ENCODE assay signal across 8 mouse cellular contexts in genomic region chrX:7674284-7675000, GRCm38 (mm10). TPM values are rescaled to one million over a fixed set of nuclear protein-coding genes. Genes with fewer than 3 reads are reported as not detected.
A peak's percentile ranks its signal among the peaks of the same experiment; 100 is the strongest.
DNase-seq lines count a peak whose midpoint lies in the region; ATAC-seq and TF ChIP-seq lines count a peak whose summit lies in the region.

No protein-coding gene starts in this region.

- 22% methylated on average over 28 of the region's 28 CpGs for WGBS in heart, embryonic 12.5 days
- 24% methylated on average over 28 of the region's 28 CpGs for whole genome bisulfite sequencing in embryonic facial prominence, embryonic 15.5 days
- WGBS in kidney, embryonic 15.5 days: 29% methylated on average over 28 of the region's 28 CpGs
- 32% methylated on average over 28 of the region's 28 CpGs for WGBS in midbrain, embryonic 10.5 days

- peak overlapping the region; percentile 33 for H3K4me3 ChIP-seq in heart, embryonic 12.5 days
- peak overlapping the region; percentile 75 for H3K4me3 ChIP-seq in E14TG2a.4 (replicated peaks; ENCODE audit: low read length)
- peak overlapping the region; percentile 34 for H3K4me3 ChIP-seq in embryonic facial prominence, embryonic 15.5 days (replicated peaks)
- H3K4me3 ChIP-seq in kidney, embryonic 15.5 days (replicated peaks): peak overlapping the region; percentile 32
- H3K4me3 ChIP-seq in midbrain, embryonic 10.5 days: peak overlapping the region; percentile 34

- H3K4me1 ChIP-seq in heart, embryonic 12.5 days (replicated peaks): peaks cover 11% of the 10 kb centered on the region
- peaks cover 42% of the 10 kb centered on the region for H3K4me1 ChIP-seq in E14TG2a.4 (replicated peaks; ENCODE audit: low read depth, low read length)
- H3K4me1 ChIP-seq in embryonic facial prominence, embryonic 15.5 days: 0 out of 2 replicates have a peak, but pooled peaks cover 7% of the 10 kb centered on the region
- peaks cover 27% of the 10 kb centered on the region for H3K4me1 ChIP-seq in kidney, embryonic 15.5 days
- H3K4me1 ChIP-seq in midbrain, embryonic 10.5 days: peaks cover 13% of the 10 kb centered on the region; the same call in 1 of the 2 replicates

- TF ChIP-seq CTCF in E14TG2a.4 (conservative IDR thresholded peaks at IDR 0.05; ENCODE audit: low read length): no peak

- H3K27ac ChIP-seq in heart, embryonic 12.5 days (ENCODE audit: poor library complexity, severe bottlenecking): peak overlapping the region; percentile 51
- H3K27ac ChIP-seq in embryonic facial prominence, embryonic 15.5 days (replicated peaks): peak overlapping the region; percentile 80
- H3K27ac ChIP-seq in kidney, embryonic 15.5 days: peak overlapping the region; percentile 87
- peak overlapping the region; percentile 17; the same call in 1 of the 2 replicates for H3K27ac ChIP-seq in midbrain, embryonic 10.5 days (replicated peaks)

- no peak for DNase-seq in heart, adult 9 months (ENCODE audit: low spot score in 2 of 2)
- no peak for DNase-seq in midbrain, embryonic 10.5 days (ENCODE audit: low spot score)
- DNase-seq in yolk sac, embryonic 10.5 days (ENCODE audit: low spot score): peak; percentile 21
- no peak for DNase-seq in ovary, postnatal 14 days (ENCODE audit: low spot score)

- H3K36me3 ChIP-seq in heart, embryonic 12.5 days: no peaks in the 10 kb centered on the region; the same call in 1 of the 2 replicates
- peaks cover 1% of the 10 kb centered on the region for H3K36me3 ChIP-seq in E14TG2a.4 (ENCODE audit: insufficient read depth, low read length)
- no peaks in the 10 kb centered on the region for H3K36me3 ChIP-seq in embryonic facial prominence, embryonic 15.5 days
- H3K36me3 ChIP-seq in kidney, embryonic 15.5 days: no peaks in the 10 kb centered on the region
- H3K36me3 ChIP-seq in midbrain, embryonic 10.5 days: no peaks in the 10 kb centered on the region

- ATAC-seq in heart, embryonic 12.5 days (ENCODE audit: insufficient number of reproducible peaks, low FRiP score): no peak
- peak; percentile 9; the same call in 1 of the 2 replicates for ATAC-seq in embryonic facial prominence, embryonic 15.5 days (ENCODE audit: insufficient number of reproducible peaks, low FRiP score, low TSS enrichment, low read depth)
- peak; percentile 44 for ATAC-seq in kidney, embryonic 15.5 days (replicated peaks; ENCODE audit: low FRiP score)

- H3K27me3 ChIP-seq in heart, embryonic 12.5 days (replicated peaks): no peaks in the 10 kb centered on the region
- no peaks in the 10 kb centered on the region for H3K27me3 ChIP-seq in E14TG2a.4 (ENCODE audit: insufficient read depth, low read length)
- H3K27me3 ChIP-seq in embryonic facial prominence, embryonic 15.5 days: no peaks in the 10 kb centered on the region
- no peaks in the 10 kb centered on the region for H3K27me3 ChIP-seq in kidney, embryonic 15.5 days
- peaks cover 28% of the 10 kb centered on the region for H3K27me3 ChIP-seq in midbrain, embryonic 10.5 days (ENCODE audit: low read depth, poor library complexity, severe bottlenecking)

- no peaks in the 10 kb centered on the region for H3K9me3 ChIP-seq in heart, embryonic 12.5 days (replicated peaks)
- H3K9me3 ChIP-seq in E14TG2a.4 (ENCODE audit: low read length): no peaks in the 10 kb centered on the region
- H3K9me3 ChIP-seq in embryonic facial prominence, embryonic 15.5 days (replicated peaks): no peaks in the 10 kb centered on the region
- H3K9me3 ChIP-seq in kidney, embryonic 15.5 days (replicated peaks): no peaks in the 10 kb centered on the region
- H3K9me3 ChIP-seq in midbrain, embryonic 10.5 days (replicated peaks): peaks cover 4% of the 10 kb centered on the region; the same call in 1 of the 2 replicates

- peak overlapping the region; percentile 63 for H3K4me2 ChIP-seq in heart, embryonic 12.5 days
- H3K4me2 ChIP-seq in embryonic facial prominence, embryonic 15.5 days (replicated peaks): peak overlapping the region; percentile 48
- H3K4me2 ChIP-seq in kidney, embryonic 15.5 days: peak overlapping the region; percentile 61

- peak overlapping the region; percentile 62 for H3K9ac ChIP-seq in heart, embryonic 12.5 days
- no peak overlapping the region for H3K9ac ChIP-seq in embryonic facial prominence, embryonic 15.5 days
- H3K9ac ChIP-seq in kidney, embryonic 15.5 days: peak overlapping the region; percentile 26; the same call in 1 of the 2 replicates

RNA-seq across cellular contexts. Expression of gene Plp2, which starts 3.3 kb away (rescaled TPM):
- polyA plus RNA-seq in heart, embryonic 12.5 days (2016; fragmentation: Nextera tagmentation; extraction: Ambion mirVana): 147 and 155 TPM in 2 replicates
- polyA plus RNA-seq in embryonic facial prominence, embryonic 15.5 days (2015; fragmentation: Nextera tagmentation; extraction: Ambion mirVana): 171 and 180 TPM in 2 replicates
- polyA plus RNA-seq in kidney, embryonic 15.5 days (2015; fragmentation: Nextera tagmentation; extraction: Ambion mirVana): 156 and 168 TPM in 2 replicates
- polyA plus RNA-seq in midbrain, embryonic 10.5 days (2016; fragmentation: Nextera tagmentation; extraction: Ambion mirVana): 41.4 and 42.9 TPM in 2 replicates

RNA-seq across cellular contexts. Expression of gene Magix, which starts 6.6 kb away (rescaled TPM):
- polyA plus RNA-seq in heart, embryonic 12.5 days (2016; fragmentation: Nextera tagmentation; extraction: Ambion mirVana): 0.18 TPM in 2 replicates
- 0.46 and 0.48 TPM in 2 replicates for polyA plus RNA-seq in embryonic facial prominence, embryonic 15.5 days (2015; fragmentation: Nextera tagmentation; extraction: Ambion mirVana)
- 0.58 and 0.68 TPM in 2 replicates for polyA plus RNA-seq in kidney, embryonic 15.5 days (2015; fragmentation: Nextera tagmentation; extraction: Ambion mirVana)
- polyA plus RNA-seq in midbrain, embryonic 10.5 days (2016; fragmentation: Nextera tagmentation; extraction: Ambion mirVana): 0.10 TPM in 1 of 2 replicates, not detected in the other

RNA-seq across cellular contexts. Expression of gene Prickle3, which starts 17.4 kb away (rescaled TPM):
- 6.6 and 6.8 TPM in 2 replicates for polyA plus RNA-seq in heart, embryonic 12.5 days (2016; fragmentation: Nextera tagmentation; extraction: Ambion mirVana)
- polyA plus RNA-seq in embryonic facial prominence, embryonic 15.5 days (2015; fragmentation: Nextera tagmentation; extraction: Ambion mirVana): 15.2 and 16.6 TPM in 2 replicates
- polyA plus RNA-seq in kidney, embryonic 15.5 days (2015; fragmentation: Nextera tagmentation; extraction: Ambion mirVana): 10.9 and 13.2 TPM in 2 replicates
- polyA plus RNA-seq in midbrain, embryonic 10.5 days (2016; fragmentation: Nextera tagmentation; extraction: Ambion mirVana): 2.8 and 3.4 TPM in 2 replicates

RNA-seq across cellular contexts. Expression of gene Gpkow, which starts 22.5 kb away (rescaled TPM):
- 35.5 and 36.4 TPM in 2 replicates for polyA plus RNA-seq in heart, embryonic 12.5 days (2016; fragmentation: Nextera tagmentation; extraction: Ambion mirVana)
- polyA plus RNA-seq in embryonic facial prominence, embryonic 15.5 days (2015; fragmentation: Nextera tagmentation; extraction: Ambion mirVana): 37.4 and 37.9 TPM in 2 replicates
- 40.3 and 42.5 TPM in 2 replicates for polyA plus RNA-seq in kidney, embryonic 15.5 days (2015; fragmentation: Nextera tagmentation; extraction: Ambion mirVana)
- 40.2 and 44.5 TPM in 2 replicates for polyA plus RNA-seq in midbrain, embryonic 10.5 days (2016; fragmentation: Nextera tagmentation; extraction: Ambion mirVana)

RNA-seq across cellular contexts. Expression of gene Syp, which starts 36.2 kb away (rescaled TPM):
- polyA plus RNA-seq in heart, embryonic 12.5 days (2016; fragmentation: Nextera tagmentation; extraction: Ambion mirVana): 0.63 and 0.94 TPM in 2 replicates
- 4.7 and 5.3 TPM in 2 replicates for polyA plus RNA-seq in embryonic facial prominence, embryonic 15.5 days (2015; fragmentation: Nextera tagmentation; extraction: Ambion mirVana)
- 2.2 and 5.5 TPM in 2 replicates for polyA plus RNA-seq in kidney, embryonic 15.5 days (2015; fragmentation: Nextera tagmentation; extraction: Ambion mirVana)
- 12.0 and 21.7 TPM in 2 replicates for polyA plus RNA-seq in midbrain, embryonic 10.5 days (2016; fragmentation: Nextera tagmentation; extraction: Ambion mirVana)

Comparison
In these comparisons a context has a peak if more than half of its experiments do, and no peak if none do; other contexts are left out.
1. H3K27ac ChIP-seq: peak in every context shown above with its lines; median percentile 87 in kidney, embryonic 15.5 days; 80 in embryonic facial prominence, embryonic 15.5 days; 51 in heart, embryonic 12.5 days; 17 in midbrain, embryonic 10.5 days.